Mouse (Mus musculus): Measurements from ENCODE around the gene Zfp366. TPM values are rescaled to one million over a fixed set of nuclear protein-coding genes. Genes with fewer than 3 reads are reported as not detected.

Zfp366 gene
- polyA plus RNA-seq, 1 experiment from 2014 or later = 0.47 TPM

DNA sequence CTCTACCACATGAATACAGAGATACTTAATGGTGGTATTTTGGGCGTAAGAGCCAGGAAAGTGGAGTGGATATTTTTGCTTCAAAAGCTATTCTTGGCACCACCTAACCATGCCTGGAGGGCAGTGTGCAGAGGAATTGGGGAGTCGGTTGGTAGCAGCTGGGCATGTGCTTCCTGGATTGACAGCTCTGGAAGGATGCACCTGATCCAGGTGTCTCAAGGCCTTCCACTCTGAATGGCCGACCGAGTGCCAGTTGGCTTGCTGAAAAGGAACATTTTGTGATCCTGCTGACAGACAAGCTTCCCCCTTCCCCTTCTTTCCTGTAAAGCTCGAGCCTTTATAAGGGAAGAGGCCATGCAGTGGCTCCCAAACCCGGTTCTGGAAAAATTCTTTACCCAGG lies 98.3 kb downstream of the Zfp366 start:
- H3K36me3 ChIP-seq (replicated peaks) = no peaks in the 10 kb centered on the region
- H3K27me3 ChIP-seq (ENCODE audit: poor library complexity, severe bottlenecking) = no peaks in the 10 kb centered on the region
- peaks cover 23% of the 10 kb centered on the region for H3K4me1 ChIP-seq
- 89% methylated on average over 6 of the region's 6 CpGs for WGBS
- H3K9me3 ChIP-seq = no peaks in the 10 kb centered on the region
- no peak for DNase-seq (ENCODE audit: extremely low spot score, low spot score)
- H3K4me3 ChIP-seq = no peak overlapping the region
- H3K27ac ChIP-seq = no peak overlapping the region

DNA sequence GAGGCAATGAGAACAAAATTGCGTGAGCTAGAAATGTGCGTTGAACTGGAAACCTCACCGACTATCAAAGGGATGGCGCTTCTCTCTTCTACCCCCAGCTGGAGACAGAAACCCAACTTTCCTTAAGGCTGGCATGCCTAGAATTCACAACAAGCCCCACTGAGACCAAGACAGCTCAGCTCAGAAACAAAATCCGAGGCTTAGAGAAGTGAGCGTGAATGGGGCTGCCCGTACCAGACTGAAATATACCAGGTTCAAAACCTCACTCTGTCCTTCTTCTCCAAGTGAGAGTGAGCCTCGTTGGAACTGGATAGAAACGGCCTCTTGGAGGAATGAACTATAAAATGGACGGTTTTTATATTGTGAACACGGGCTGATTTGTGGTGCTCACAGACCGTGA lies 99.3 kb downstream of the Zfp366 start:
- H3K4me3 ChIP-seq = no peak overlapping the region
- no peak for DNase-seq (ENCODE audit: extremely low spot score, low spot score)
- H3K27ac ChIP-seq = no peak overlapping the region
- no peaks in the 10 kb centered on the region for H3K27me3 ChIP-seq (ENCODE audit: poor library complexity, severe bottlenecking)
- no peaks in the 10 kb centered on the region for H3K36me3 ChIP-seq (replicated peaks)
- peaks cover 23% of the 10 kb centered on the region for H3K4me1 ChIP-seq
- 90% methylated on average over 12 of the region's 12 CpGs for WGBS
- no peaks in the 10 kb centered on the region for H3K9me3 ChIP-seq

DNA sequence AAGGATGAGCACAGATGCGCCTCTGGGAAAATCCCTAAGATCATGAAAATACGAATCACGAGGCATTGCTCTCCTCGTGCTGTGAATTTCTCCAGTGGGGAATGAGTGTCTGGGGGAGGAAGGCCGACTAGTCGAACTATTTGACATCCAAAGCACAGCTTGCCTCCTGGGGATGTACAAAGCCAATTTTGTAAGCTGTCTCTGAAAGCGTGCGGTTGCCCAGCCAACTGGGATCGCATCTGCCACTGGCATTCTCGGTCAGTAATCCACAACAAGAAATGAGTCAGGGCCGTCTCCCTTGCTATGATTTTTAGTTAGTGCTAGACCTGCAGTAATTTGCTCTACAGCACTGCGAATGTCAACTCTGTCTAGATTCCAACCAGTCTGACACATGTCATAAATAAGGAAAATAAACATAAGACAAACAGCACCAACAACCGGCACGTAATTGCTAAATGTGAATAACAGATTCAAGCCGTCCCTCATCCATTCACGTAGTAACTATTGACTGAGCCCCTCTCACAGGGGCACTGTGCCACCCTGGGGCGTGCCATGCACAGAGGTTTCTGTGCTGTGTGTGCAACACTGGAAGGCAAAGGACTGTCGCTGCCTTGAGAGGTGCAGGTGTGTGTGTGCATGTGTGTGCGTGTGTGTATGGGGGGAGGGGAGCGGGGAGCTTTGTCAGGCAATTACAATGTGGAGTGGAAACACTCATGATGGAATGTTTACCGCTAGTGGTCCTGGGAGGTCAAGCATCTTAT lies 100.0 kb downstream of the Zfp366 start:
- H3K4me1 ChIP-seq = peaks cover 19% of the 10 kb centered on the region
- peak overlapping the region; percentile 48; the same call in 1 of the 2 replicates for H3K27ac ChIP-seq
- H3K9me3 ChIP-seq = no peaks in the 10 kb centered on the region
- peak; percentile 13 for DNase-seq (ENCODE audit: extremely low spot score, low spot score)
- WGBS = 85% methylated on average over 21 of the region's 21 CpGs
- H3K4me3 ChIP-seq = no peak overlapping the region
- H3K27me3 ChIP-seq (ENCODE audit: poor library complexity, severe bottlenecking) = no peaks in the 10 kb centered on the region
- no peaks in the 10 kb centered on the region for H3K36me3 ChIP-seq (replicated peaks)

DNA sequence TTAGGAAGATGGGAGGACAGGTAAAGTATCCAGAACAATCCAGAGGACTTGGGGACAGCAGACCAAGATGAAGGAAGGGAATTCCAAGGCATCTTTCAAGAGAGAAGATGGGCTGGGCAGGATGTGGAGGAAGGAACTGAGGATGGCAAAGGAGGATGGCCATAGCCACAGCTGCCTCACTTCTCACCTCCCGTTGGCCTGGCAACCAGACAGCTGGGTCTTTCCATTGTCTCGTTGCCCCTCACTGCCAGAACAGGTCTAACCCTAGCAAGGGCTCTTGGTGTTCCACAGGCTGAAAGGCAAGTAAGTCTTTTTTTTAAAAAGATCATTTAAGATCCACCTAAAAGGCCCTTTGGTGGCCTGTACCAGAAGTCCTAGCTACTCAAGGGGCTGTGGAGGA lies 100.6 kb downstream of the Zfp366 start:
- no peaks in the 10 kb centered on the region for H3K36me3 ChIP-seq (replicated peaks)
- H3K4me3 ChIP-seq = no peak overlapping the region
- DNase-seq (ENCODE audit: extremely low spot score, low spot score) = no peak
- 56% methylated on average over 2 of the region's 2 CpGs for WGBS
- H3K27ac ChIP-seq = no peak overlapping the region
- H3K27me3 ChIP-seq (ENCODE audit: poor library complexity, severe bottlenecking) = no peaks in the 10 kb centered on the region
- H3K9me3 ChIP-seq = no peaks in the 10 kb centered on the region
- H3K4me1 ChIP-seq = peaks cover 19% of the 10 kb centered on the region

DNA sequence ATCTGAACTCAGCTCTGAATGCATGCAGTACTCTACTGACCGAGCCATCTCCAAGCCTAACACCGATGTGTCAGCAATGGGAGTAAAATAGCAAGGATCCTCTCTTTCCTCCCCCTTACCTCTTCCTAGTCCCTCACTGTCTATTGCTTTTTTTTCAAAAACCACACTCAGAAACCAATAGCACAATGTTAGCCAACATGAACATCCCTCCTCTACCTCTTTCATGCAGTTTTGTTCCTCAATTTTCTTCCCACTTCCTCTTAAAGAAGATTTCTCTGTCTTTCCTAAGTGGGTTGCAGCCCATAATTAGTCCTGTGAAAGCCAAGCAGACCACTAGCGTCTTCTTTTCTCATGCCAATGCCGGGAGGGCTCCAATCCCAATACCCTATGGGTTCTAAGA lies 102.6 kb downstream of the Zfp366 start:
- H3K4me3 ChIP-seq = no peak overlapping the region
- 91% methylated on average over 4 of the region's 4 CpGs for WGBS
- no peaks in the 10 kb centered on the region for H3K9me3 ChIP-seq
- H3K27me3 ChIP-seq (ENCODE audit: poor library complexity, severe bottlenecking) = no peaks in the 10 kb centered on the region
- no peaks in the 10 kb centered on the region for H3K36me3 ChIP-seq (replicated peaks)
- DNase-seq (ENCODE audit: extremely low spot score, low spot score) = no peak
- peaks cover 19% of the 10 kb centered on the region for H3K4me1 ChIP-seq
- H3K27ac ChIP-seq = no peak overlapping the region

DNA sequence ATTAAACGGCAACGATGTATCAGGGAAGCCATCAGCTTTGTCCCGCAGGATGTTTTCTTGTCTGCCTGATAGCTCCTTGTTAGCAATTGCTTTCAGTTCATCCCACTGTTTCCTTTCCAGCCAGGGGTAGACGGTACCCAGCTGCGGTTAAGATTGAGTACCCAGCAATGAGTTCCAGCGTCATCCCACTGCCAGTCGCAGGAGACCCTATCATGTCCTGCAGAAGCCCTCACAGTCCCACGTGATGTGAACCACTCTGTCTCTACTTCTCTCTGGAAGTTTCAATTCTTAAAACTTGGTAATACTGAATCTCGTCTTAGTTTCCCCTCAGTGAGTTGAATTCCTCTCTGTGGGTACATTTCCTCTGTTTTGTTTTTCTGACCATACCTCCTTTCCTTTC lies 103.2 kb downstream of the Zfp366 start:
- WGBS = 92% methylated on average over 9 of the region's 9 CpGs
- Histone ChIP-seq H3K4me1 (peaks cover 19% of the 10 kb centered on the region), H3K27me3 (ENCODE audit: poor library complexity, severe bottlenecking) (no peaks in the 10 kb centered on the region), H3K27ac (no peak overlapping the region), H3K9me3 (no peaks in the 10 kb centered on the region), H3K36me3 (replicated peaks) (no peaks in the 10 kb centered on the region), H3K4me3 (no peak overlapping the region)
- no peak for DNase-seq (ENCODE audit: extremely low spot score, low spot score)

DNA sequence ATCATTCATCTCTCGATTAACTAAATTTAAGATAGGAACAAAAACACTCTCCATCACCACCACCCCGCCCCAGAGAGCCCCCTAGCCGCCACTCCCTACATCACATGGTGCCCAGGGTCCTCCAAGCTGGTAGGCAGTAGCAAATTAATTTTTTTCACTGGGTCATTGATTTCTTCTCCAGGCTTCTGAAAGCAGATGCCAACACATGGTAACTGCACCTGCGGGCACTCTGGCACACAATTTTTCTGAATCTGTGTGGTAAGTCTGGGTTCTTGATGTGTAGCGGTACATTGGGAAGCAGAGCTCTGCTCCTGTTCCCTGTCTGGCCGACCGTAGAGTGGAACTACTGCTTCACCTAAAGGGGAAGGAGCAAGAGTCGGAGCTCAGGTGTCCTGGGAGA lies 106.1 kb downstream of the Zfp366 start:
- WGBS = 93% methylated on average over 8 of the region's 8 CpGs
- Histone ChIP-seq H3K4me1 (no peaks in the 10 kb centered on the region), H3K9me3 (peaks cover 6% of the 10 kb centered on the region; the same call in 1 of the 2 replicates), H3K4me3 (no peak overlapping the region), H3K36me3 (replicated peaks) (no peaks in the 10 kb centered on the region), H3K27me3 (ENCODE audit: poor library complexity, severe bottlenecking) (no peaks in the 10 kb centered on the region), H3K27ac (no peak overlapping the region)
- DNase-seq (ENCODE audit: extremely low spot score, low spot score) = no peak

DNA sequence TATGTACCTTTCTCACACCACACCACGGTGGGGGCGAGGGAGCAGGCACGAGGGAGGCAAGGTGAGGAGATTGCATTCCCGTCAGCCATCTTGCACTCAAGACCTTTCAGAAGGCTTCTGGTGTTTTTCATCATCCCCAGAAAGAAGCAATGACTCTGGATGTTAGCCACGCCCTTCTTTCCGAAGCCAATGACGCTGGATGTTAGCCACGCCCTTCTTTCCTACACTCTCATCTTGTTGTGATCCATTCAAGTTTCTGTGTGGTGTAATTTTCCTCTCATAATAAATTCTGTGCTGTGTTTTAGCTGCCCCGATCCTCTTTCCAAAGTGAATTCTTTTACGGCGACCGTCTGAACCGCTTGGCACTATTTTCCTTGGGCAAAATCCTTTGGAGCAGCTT lies 109.6 kb downstream of the Zfp366 start:
- DNase-seq (ENCODE audit: extremely low spot score, low spot score) = no peak
- H3K36me3 ChIP-seq (replicated peaks) = no peaks in the 10 kb centered on the region
- WGBS = 94% methylated on average over 13 of the region's 13 CpGs

DNA sequence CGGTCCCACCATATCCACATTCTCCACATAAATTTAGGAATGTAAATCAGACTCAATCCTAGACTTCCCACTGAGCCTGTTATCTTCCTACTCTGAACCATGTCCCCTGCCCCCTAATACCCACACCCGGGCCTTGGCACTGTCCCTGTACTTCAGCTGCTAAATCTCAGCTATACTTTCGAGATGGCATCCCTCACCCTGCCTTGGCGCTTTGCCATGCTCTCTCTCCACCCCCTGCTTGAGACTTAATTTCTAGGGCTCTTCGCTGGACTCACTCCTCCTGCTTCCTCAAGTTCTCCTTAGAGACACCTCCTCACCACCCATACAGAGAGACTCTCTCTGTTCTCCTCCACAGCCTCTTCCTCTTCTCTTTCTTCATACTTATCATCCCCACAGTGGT lies 115.3 kb downstream of the Zfp366 start:
- Histone ChIP-seq H3K9me3 (peaks cover 6% of the 10 kb centered on the region; the same call in 1 of the 2 replicates), H3K36me3 (replicated peaks) (no peaks in the 10 kb centered on the region), H3K4me3 (no peak overlapping the region), H3K4me1 (peaks cover 6% of the 10 kb centered on the region), H3K27me3 (ENCODE audit: poor library complexity, severe bottlenecking) (no peaks in the 10 kb centered on the region), H3K27ac (no peak overlapping the region)
- WGBS = 94% methylated on average over 5 of the region's 5 CpGs
- DNase-seq (ENCODE audit: extremely low spot score, low spot score) = no peak

More for the DNA sequence above, 109.6 kb downstream of the Zfp366 start:
- H3K9me3 ChIP-seq = peaks cover 6% of the 10 kb centered on the region; the same call in 1 of the 2 replicates
- no peaks in the 10 kb centered on the region for H3K4me1 ChIP-seq
- H3K27ac ChIP-seq = no peak overlapping the region
- H3K27me3 ChIP-seq (ENCODE audit: poor library complexity, severe bottlenecking) = no peaks in the 10 kb centered on the region
- H3K4me3 ChIP-seq = no peak overlapping the region

Other genes starting within 250 kb of the Zfp366 start
- not detected in 2 replicates for gene 1700024P04Rik, start 200.3 kb upstream of the Zfp366 start, polyA plus RNA-seq (2016; fragmentation: Nextera tagmentation; extraction: Ambion mirVana)
- gene Ptcd2, start 159.9 kb downstream of the Zfp366 start, polyA plus RNA-seq (2016; fragmentation: Nextera tagmentation; extraction: Ambion mirVana) = 54.6 and 56.4 TPM in 2 replicates
- gene Mrps27, start 160.0 kb downstream of the Zfp366 start, polyA plus RNA-seq (2016; fragmentation: Nextera tagmentation; extraction: Ambion mirVana) = 84.1 and 85.3 TPM in 2 replicates